Mouse (Mus musculus) lung, embryonic 14.5 days (tissue): ENCODE data around the gene Dlg4. TPM values are rescaled to one million over a fixed set of nuclear protein-coding genes. Genes with fewer than 3 reads are reported as not detected.

ENCODE experiments used
- ATAC-seq: fragments of 200-750 bp; cut with Nextera tagmentation; 2 replicates; pipeline ENCODE4 v1.8.0; 2017; ENCODE audit warnings: mild to moderate bottlenecking, moderate TSS enrichment, moderate library complexity; ENCODE audit not compliant: insufficient read depth
- DNase-seq: peaks from one replicate; pipeline ENCODE4 v3.0.0-alpha.2; 2015
- H3K27ac ChIP-seq: fragments of 300-500 bp; sonication (generic); 2 replicates; pipeline ENCODE4 v1.5.1; 2014; ENCODE audit warnings: low read depth, mild to moderate bottlenecking, moderate library complexity
- H3K27me3 ChIP-seq: fragments of 300-500 bp; sonication (generic); 2 replicates; pipeline ENCODE4 v1.6.1; 2014; ENCODE audit warnings: low read length, control low read depth; ENCODE audit not compliant: insufficient read depth
- H3K36me3 ChIP-seq: fragments of 300-500 bp; sonication (generic); 2 replicates; pipeline ENCODE4 v1.6.1; 2014; ENCODE audit warnings: control low read depth; ENCODE audit not compliant: insufficient read depth
- H3K4me1 ChIP-seq: fragments of 300-500 bp; sonication (generic); 2 replicates; pipeline ENCODE4 v1.6.1; 2014; ENCODE audit warnings: antibody characterized with exemption, control low read depth; ENCODE audit not compliant: insufficient read depth
- H3K4me2 ChIP-seq: fragments of 300-500 bp; sonication (generic); 2 replicates; pipeline ENCODE4 v1.6.1; 2014; ENCODE audit warnings: mild to moderate bottlenecking
- H3K4me3 ChIP-seq: fragments of 300-500 bp; sonication (generic); 2 replicates; pipeline ENCODE4 v1.5.1; 2014; ENCODE audit warnings: low read depth, low read length
- H3K9ac ChIP-seq: fragments of 300-500 bp; sonication (generic); 2 replicates; pipeline ENCODE4 v1.6.1; 2014
- H3K9me3 ChIP-seq: fragments of 300-500 bp; sonication (generic); 2 replicates; pipeline ENCODE4 v1.6.1; 2016; ENCODE audit warnings: low read depth, low read length, control low read depth
- CTCF ChIP-seq: IDR thresholded peaks from 2 replicates; pipeline ENCODE4 v1.5.1; 2016; ENCODE audit warnings: antibody characterized with exemption, low read depth
- WGBS: fragments of 180-500 bp; shearing (Covaris S2); extraction: QIAGEN DNeasy Blood & Tissue Kit; methylation state at CpG from one replicate; pipeline ENCODE4 v1.1.7; 2014; 5-methylcytosine and 5-hydroxymethylcytosine counted together
- polyA plus RNA-seq: library from polyadenylated mRNA; unstranded; fragments of >200 nt; fragmentation: Nextera tagmentation; extraction: Ambion mirVana; gene quantifications from 2 replicates; pipeline ENCODE4 v1.2.1, GENCODE M21; 2014

Gene Dlg4
- polyA plus RNA-seq, 1 experiment from 2014 or later = 7.4 TPM

DNA sequence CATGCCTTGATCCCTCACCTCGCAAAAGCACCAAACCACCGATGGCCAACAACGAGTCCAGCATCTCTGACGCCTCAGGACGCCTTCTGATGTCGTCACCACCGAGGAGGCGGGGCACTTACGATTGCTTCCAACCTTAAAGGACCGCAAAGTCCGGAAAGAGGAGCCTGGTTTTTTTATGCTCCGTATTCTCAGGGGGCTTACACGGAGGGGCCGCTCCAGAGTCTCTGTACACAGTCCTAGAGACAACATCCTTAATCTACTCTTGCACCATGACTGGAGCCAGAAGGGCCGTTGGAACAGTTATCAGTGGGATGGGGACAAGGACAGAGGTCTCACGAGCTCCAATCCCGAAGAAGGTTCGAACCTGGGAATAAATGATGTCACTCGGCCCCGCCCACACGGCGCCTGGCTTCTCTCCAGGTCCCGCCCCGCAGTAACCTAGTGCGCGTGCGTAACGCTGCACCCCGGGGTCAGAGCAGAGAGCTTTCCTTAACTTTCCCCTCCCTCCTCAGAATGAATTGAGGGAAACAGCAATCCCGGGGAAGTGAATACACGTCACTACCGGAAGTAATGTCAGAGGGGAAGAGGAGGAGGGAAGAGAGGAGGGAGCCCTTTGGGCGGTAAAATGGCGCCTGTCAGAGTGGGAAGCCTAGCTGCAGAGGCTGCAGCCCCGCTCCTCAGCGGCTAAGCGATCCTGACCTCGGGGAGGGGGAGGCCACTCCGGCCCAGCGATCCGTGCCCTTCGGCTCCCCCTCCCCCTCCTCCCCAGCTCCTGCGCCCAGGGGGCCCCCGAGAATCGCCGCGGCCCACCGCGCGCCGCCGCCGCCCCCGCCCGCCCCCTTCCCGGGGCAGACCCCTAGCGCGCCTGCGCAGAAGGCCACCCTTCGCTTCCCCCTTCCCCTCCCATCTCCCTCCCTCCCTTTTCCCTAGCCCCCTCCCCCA is 36.3 kb upstream of the Dlg4 start:
- no peaks in the 10 kb centered on the region for H3K9me3 ChIP-seq
- peak overlapping the region; percentile 67 for H3K4me2 ChIP-seq
- no peak for TF ChIP-seq CTCF
- ATAC-seq (peak; percentile 90), DNase-seq (peak; percentile 100)
- H3K27ac ChIP-seq = peak overlapping the region; percentile 98
- H3K4me3 ChIP-seq = peak overlapping the region; percentile 100
- peaks cover 11% of the 10 kb centered on the region; the same call in 1 of the 2 replicates for H3K4me1 ChIP-seq
- under 1% methylated on average over 32 of the region's 60 CpGs for WGBS
- peak overlapping the region; percentile 98 for H3K9ac ChIP-seq
- peaks cover 46% of the 10 kb centered on the region for H3K36me3 ChIP-seq
- H3K27me3 ChIP-seq = no peaks in the 10 kb centered on the region

DNA sequence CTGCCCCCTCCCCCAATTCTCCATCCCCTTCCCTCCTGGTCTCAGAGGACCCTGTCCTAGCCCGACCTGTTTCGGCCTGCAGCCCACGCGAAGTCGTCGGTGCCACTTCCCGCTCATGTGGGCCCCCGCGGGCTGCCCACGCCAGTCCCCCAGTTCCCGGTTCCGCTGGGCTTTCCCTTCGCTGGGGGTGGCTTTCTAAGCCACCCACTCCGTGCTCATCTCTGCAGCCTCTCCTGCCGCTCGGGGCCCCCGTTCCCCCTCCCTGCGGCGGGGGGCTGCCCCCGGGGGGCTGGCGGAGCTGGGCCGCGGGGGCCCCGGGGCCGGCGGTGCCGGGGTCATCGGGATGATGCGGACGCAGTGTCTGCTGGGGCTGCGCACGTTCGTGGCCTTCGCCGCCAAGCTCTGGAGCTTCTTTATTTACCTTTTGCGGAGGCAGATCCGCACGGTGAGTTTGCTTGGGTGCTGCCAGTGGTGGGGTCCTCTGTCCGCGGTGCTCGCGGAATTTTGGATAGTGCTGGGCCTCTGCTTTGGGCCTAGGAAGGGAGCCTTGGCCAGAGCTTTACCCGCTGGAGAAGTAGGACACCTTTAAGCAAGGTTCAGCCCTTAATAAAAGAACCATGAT is 35.5 kb upstream of the Dlg4 start, which contains the start of gene Ctdnep1:
Gene Ctdnep1, plus strand, starts transcription at position 16 of the 622 bp plus-strand sequence.
- under 1% methylated on average over 43 of the region's 43 CpGs for WGBS
- peak within 1 kb of the TSS; percentile 98 for H3K27ac ChIP-seq
- DNase-seq = peak; percentile 42

GRCm38 (mm10) chr11:69982225-69982624 is 34.5 kb upstream of the Dlg4 start, which contains the start of gene Elp5:
TSS of gene Elp5 (minus strand) at chr11:69982517.
- Histone ChIP-seq H3K27me3 (no peaks in the 10 kb centered on the region), H3K9ac (peak within 1 kb of the TSS; percentile 98), H3K4me2 (peak within 1 kb of the TSS; percentile 67), H3K4me1 (peaks cover 11% of the 10 kb centered on the region; the same call in 1 of the 2 replicates), H3K36me3 (peaks cover 47% of the 10 kb centered on the region), H3K4me3 (peak within 1 kb of the TSS; percentile 100), H3K9me3 (no peaks in the 10 kb centered on the region), H3K27ac (peak within 1 kb of the TSS; percentile 98)
- no peak for DNase-seq
- WGBS = 45% methylated on average over 8 of the region's 8 CpGs
- ATAC-seq = no peak
- no peak for TF ChIP-seq CTCF

More for the DNA sequence above, 35.5 kb upstream of the Dlg4 start, which contains the start of gene Ctdnep1:
- Histone ChIP-seq H3K9me3 (no peaks in the 10 kb centered on the region), H3K4me3 (peak within 1 kb of the TSS; percentile 100), H3K4me2 (peak within 1 kb of the TSS; percentile 67), H3K27me3 (no peaks in the 10 kb centered on the region), H3K9ac (peak within 1 kb of the TSS; percentile 98), H3K36me3 (peaks cover 45% of the 10 kb centered on the region), H3K4me1 (peaks cover 11% of the 10 kb centered on the region; the same call in 1 of the 2 replicates)
- peak; percentile 36; the same call in 1 of the 2 replicates for ATAC-seq
- no peak for TF ChIP-seq CTCF

GRCm38 (mm10) chr11:69982877-69983276 is 33.9 kb upstream of the Dlg4 start:
- Histone ChIP-seq H3K4me2 (peak overlapping the region; percentile 67), H3K36me3 (peaks cover 49% of the 10 kb centered on the region), H3K9ac (peak overlapping the region; percentile 98), H3K27ac (no peak overlapping the region), H3K9me3 (no peaks in the 10 kb centered on the region), H3K4me3 (peak overlapping the region; percentile 100), H3K27me3 (no peaks in the 10 kb centered on the region), H3K4me1 (peaks cover 11% of the 10 kb centered on the region; the same call in 1 of the 2 replicates)
- 20% methylated on average over 5 of the region's 5 CpGs for WGBS
- DNase-seq (no peak), ATAC-seq (no peak)
- no peak for TF ChIP-seq CTCF

DNA sequence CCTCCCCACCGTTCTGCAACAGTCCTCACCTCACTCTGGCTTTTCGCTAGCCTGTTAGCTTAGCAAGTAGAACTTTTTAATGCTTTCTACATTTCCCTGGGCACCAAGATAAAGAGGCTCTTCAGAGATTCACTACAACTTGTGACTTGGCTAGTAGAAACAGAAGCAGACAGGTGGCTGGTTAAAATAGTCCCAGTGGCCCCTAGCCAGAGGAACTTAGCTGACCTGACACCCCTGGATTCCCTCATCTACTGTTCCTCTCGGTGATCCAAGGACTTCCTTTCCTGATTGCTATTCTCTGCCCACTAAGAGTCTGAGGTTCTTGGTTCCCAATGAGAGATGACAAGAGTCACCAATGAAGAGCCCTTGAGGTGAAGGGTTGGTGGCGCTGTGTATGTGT is 33.4 kb upstream of the Dlg4 start:
- WGBS = 73% methylated on average over 4 of the region's 4 CpGs
- peaks cover 11% of the 10 kb centered on the region; the same call in 1 of the 2 replicates for H3K4me1 ChIP-seq
- H3K4me3 ChIP-seq = 0 out of 2 replicates have a peak overlapping the region, but pooled peaks have one; percentile 100
- H3K9me3 ChIP-seq = no peaks in the 10 kb centered on the region
- peaks cover 49% of the 10 kb centered on the region for H3K36me3 ChIP-seq
- DNase-seq = no peak
- no peak overlapping the region for H3K27ac ChIP-seq
- no peaks in the 10 kb centered on the region for H3K27me3 ChIP-seq
- no peak for TF ChIP-seq CTCF
- H3K4me2 ChIP-seq = peak overlapping the region; percentile 67
- no peak for ATAC-seq
- peak overlapping the region; percentile 98 for H3K9ac ChIP-seq

DNA sequence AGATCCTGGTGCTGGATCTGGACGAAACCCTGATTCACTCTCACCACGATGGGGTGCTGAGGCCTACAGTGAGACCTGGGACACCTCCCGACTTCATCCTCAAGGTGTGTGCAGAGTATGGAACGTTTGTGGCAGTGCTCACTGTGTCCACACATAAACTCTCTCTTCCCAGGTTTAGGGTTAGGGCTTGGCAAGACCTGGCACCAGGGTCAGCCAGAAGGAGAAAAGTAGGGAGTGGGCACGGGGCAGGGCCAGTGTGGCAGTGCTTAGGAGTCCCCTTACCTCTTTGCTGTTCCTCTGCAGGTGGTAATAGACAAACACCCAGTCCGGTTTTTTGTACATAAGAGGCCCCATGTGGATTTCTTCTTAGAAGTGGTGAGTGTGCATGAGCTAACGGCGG is 32.3 kb upstream of the Dlg4 start:
- Histone ChIP-seq H3K4me3 (no peak overlapping the region), H3K4me1 (peaks cover 11% of the 10 kb centered on the region; the same call in 1 of the 2 replicates), H3K9ac (no peak overlapping the region), H3K4me2 (no peak overlapping the region), H3K27me3 (no peaks in the 10 kb centered on the region), H3K27ac (no peak overlapping the region), H3K9me3 (no peaks in the 10 kb centered on the region), H3K36me3 (peaks cover 56% of the 10 kb centered on the region)
- ATAC-seq (no peak), DNase-seq (no peak)
- 90% methylated on average over 8 of the region's 8 CpGs for WGBS
- TF ChIP-seq CTCF = no peak
